Comparison of ENCODE assay signal across 16 mouse cellular contexts in the genomic region with DNA sequence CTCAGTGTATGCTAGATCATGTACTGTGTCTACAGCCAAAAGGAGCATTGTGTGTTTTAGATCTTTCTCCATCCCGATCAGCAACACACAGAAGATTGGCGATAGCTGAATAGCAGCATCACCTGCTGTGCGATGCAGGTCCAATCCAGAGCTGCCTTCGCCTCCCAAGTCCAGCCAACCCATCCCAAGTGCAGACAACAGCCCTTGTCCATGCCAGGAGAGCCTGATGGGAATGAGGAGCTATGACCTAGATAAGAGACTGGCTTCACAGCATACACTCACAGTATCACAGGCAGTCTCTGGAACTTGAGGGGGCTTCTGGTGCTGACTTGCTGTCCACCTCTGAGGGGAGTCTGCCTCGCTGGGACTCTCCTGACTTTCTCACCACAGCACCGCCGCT. TPM values are rescaled to one million over a fixed set of nuclear protein-coding genes. Genes with fewer than 3 reads are reported as not detected.
A peak's percentile ranks its signal among the peaks of the same experiment; 100 is the strongest.
DNase-seq lines count a peak whose midpoint lies in the region; ATAC-seq and TF ChIP-seq lines count a peak whose summit lies in the region.
"Had no signal": no experiment of that assay in that cellular context is flagged by ENCODE, and none has a peak within 500 bp of the region (broad histone marks: within the 10 kb centered on the region; RNA-seq: fewer than 3 reads in every experiment).

No protein-coding gene starts in this region.

- WGBS in hindbrain, embryonic 10.5 days = 77% methylated on average over 7 of the region's 7 CpGs
- 73% methylated on average over 7 of the region's 7 CpGs for WGBS in hindbrain, embryonic 16.5 days
- 74% methylated on average over 7 of the region's 7 CpGs for WGBS in olfactory bulb, adult 2 months

- H3K4me2 ChIP-seq in hindbrain, embryonic 16.5 days (ENCODE audit: low read length) = no peak overlapping the region
- H3K4me2 ChIP-seq: forebrain, embryonic 15.5 days had no signal

- H3K4me1 ChIP-seq in hindbrain, embryonic 10.5 days (replicated peaks) = peaks cover 40% of the 10 kb centered on the region
- no peaks in the 10 kb centered on the region for H3K4me1 ChIP-seq in hindbrain, embryonic 16.5 days (ENCODE audit: control insufficient read depth, insufficient read depth, low read depth, low read length)
- H3K4me1 ChIP-seq in olfactory bulb, adult 2 months (ENCODE audit: control insufficient read depth, insufficient read depth, low read length) = peaks cover 24% of the 10 kb centered on the region
- H3K4me1 ChIP-seq: forebrain, embryonic 15.5 days had no signal

- H3K4me3 ChIP-seq in hindbrain, embryonic 10.5 days = no peak overlapping the region
- no peak overlapping the region for H3K4me3 ChIP-seq in hindbrain, embryonic 16.5 days (ENCODE audit: low read length)
- no peak overlapping the region for H3K4me3 ChIP-seq in olfactory bulb, adult 2 months (ENCODE audit: insufficient read depth, low read depth, low read length)
- H3K4me3 ChIP-seq: forebrain, embryonic 15.5 days; left cerebral cortex, adult 2 months; limb, embryonic 13.5 days; stomach, embryonic 15.5 days had no signal

- no peaks in the 10 kb centered on the region for H3K36me3 ChIP-seq in hindbrain, embryonic 10.5 days
- H3K36me3 ChIP-seq in hindbrain, embryonic 16.5 days (ENCODE audit: control insufficient read depth, insufficient read depth, low read length) = no peaks in the 10 kb centered on the region
- H3K36me3 ChIP-seq: forebrain, embryonic 15.5 days; limb, embryonic 13.5 days; stomach, embryonic 15.5 days had no signal

- no peak for DNase-seq in frontal cortex, adult 2 months (ENCODE audit: extremely low spot score in 1 of 2, low spot score in 1 of 2)
- DNase-seq in hindbrain, embryonic 10.5 days (ENCODE audit: low spot score) = no peak
- DNase-seq in kidney, postnatal 36 days = no peak
- DNase-seq: adrenal gland, postnatal 25 days; B cell, adult 2 months; gastrocnemius, postnatal 10 days; lung, postnatal 14 days; thymus, adult 2 months had no signal

- peaks cover 7% of the 10 kb centered on the region for H3K9me3 ChIP-seq in hindbrain, embryonic 10.5 days
- H3K9me3 ChIP-seq in hindbrain, embryonic 16.5 days (ENCODE audit: control insufficient read depth, low read length) = no peaks in the 10 kb centered on the region
- H3K9me3 ChIP-seq: forebrain, embryonic 15.5 days; stomach, embryonic 15.5 days had no signal

- ATAC-seq in frontal cortex, adult (ENCODE audit: low TSS enrichment) = peak; percentile 35
- no peak for ATAC-seq in hindbrain, embryonic 16.5 days
- 0 out of 2 replicates have a peak, but pooled peaks have one; percentile 26 for ATAC-seq in erythroid progenitor cell, adult 5-6 weeks (replicated peaks; ENCODE audit: low FRiP score, poor library complexity, severe bottlenecking)
- ATAC-seq: forebrain, embryonic 15.5 days had no signal

- no peak for TF ChIP-seq CTCF in olfactory bulb, adult 2 months (IDR thresholded peaks at IDR 0.05; ENCODE audit: insufficient read depth, low read depth, low read length)

- no peak for TF ChIP-seq POLR2A in olfactory bulb, adult 2 months (IDR thresholded peaks at IDR 0.05; ENCODE audit: insufficient read depth, low read depth, low read length)

- H3K9ac ChIP-seq in hindbrain, embryonic 16.5 days (ENCODE audit: low read depth, low read length) = no peak overlapping the region
- H3K9ac ChIP-seq: forebrain, embryonic 15.5 days; limb, embryonic 13.5 days; stomach, embryonic 15.5 days had no signal

- H3K27ac ChIP-seq in hindbrain, embryonic 10.5 days = peak overlapping the region; percentile 62; the same call in 1 of the 2 replicates
- no peak overlapping the region for H3K27ac ChIP-seq in hindbrain, embryonic 16.5 days (ENCODE audit: low read depth, low read length)
- 0 out of 2 replicates have a peak overlapping the region, but pooled peaks have one; percentile 32 for H3K27ac ChIP-seq in olfactory bulb, adult 2 months (ENCODE audit: insufficient read depth, low read depth, low read length)
- H3K27ac ChIP-seq: forebrain, embryonic 15.5 days; left cerebral cortex, adult 2 months had no signal

- no peaks in the 10 kb centered on the region for H3K27me3 ChIP-seq in hindbrain, embryonic 10.5 days (ENCODE audit: insufficient read depth, poor library complexity, severe bottlenecking)
- H3K27me3 ChIP-seq in hindbrain, embryonic 16.5 days (replicated peaks; ENCODE audit: control insufficient read depth, insufficient read depth, low read length) = no peaks in the 10 kb centered on the region
- H3K27me3 ChIP-seq: forebrain, embryonic 15.5 days; stomach, embryonic 15.5 days had no signal

RNA-seq across cellular contexts. Expression of a gene that starts 30.1 kb away (rescaled TPM):
- polyA plus RNA-seq in frontal cortex, adult 2 months (2012; rRNA removed) = 134 and 137 TPM in 2 replicates
- polyA plus RNA-seq in hindbrain, embryonic 10.5 days (2016; fragmentation: Nextera tagmentation; extraction: Ambion mirVana) = 5.7 and 7.8 TPM in 2 replicates
- 19.9 and 20.6 TPM in 2 replicates for polyA plus RNA-seq in hindbrain, embryonic 16.5 days (2015; fragmentation: Nextera tagmentation; extraction: Ambion mirVana)
- total RNA-seq in erythroid progenitor cell, adult 5-6 weeks (2015; ENCODE audit: low replicate concordance) = not detected in 2 replicates
- not detected in 2 replicates for total RNA-seq in erythroid progenitor cell, adult 5-6 weeks (2017; ENCODE audit: low replicate concordance)
- polyA plus RNA-seq in olfactory bulb, adult 2 months (2012; ENCODE audit: insufficient read depth, insufficient read length, low replicate concordance, missing spikeins) = 127 TPM in 1 of 2 replicates, not detected in the other
